In the genomic region with DNA sequence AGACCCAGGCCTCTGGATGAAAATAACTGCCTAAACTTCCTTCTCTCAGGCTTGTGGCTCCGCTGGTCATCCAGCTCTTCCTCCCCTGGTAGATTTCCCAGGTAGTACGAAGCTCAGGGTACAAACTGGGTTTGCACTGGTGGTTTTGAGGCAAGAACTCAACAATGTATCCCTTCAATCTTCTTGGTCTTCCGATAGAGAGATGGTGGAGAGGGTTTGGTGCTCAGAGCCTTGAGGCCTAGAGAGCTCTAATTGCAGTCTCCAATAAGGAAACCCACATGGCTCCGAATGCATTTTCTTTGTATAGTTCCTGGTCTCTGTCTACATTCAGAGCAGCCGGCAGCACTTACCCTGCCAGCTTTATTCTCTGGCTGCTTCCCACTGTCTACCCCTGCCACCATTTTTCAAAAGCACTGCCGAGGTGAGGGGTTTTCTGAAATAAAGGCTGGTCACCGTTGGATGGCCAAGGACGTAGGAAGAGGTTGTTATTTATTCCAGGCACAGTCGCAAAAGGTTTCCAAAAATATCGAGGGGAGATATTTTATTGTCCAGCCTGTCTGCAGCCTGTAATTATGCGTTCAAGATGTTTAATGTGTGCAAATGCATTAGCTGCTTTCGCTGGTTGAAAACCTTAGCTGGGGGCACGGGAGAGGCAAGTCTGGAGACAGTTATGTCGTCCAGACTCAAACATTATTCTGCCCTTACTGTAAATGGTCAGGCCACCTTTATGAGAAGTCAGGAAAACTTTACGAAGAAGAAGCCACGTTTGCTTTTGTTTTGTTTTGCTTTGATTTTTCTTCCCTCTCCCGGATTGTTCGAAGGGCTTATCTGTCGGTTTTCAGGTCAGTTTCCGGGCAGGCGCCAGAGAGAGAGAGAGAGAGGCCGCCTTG, we compare ENCODE assay signal across 22 mouse cellular contexts. TPM values are rescaled to one million over a fixed set of nuclear protein-coding genes. Genes with fewer than 3 reads are reported as not detected.
DNase-seq lines count a peak whose midpoint lies in the region; ATAC-seq and TF ChIP-seq lines count a peak whose summit lies in the region.
"Had no signal": no experiment of that assay in that cellular context is flagged by ENCODE, and none has a peak within 500 bp of the region (broad histone marks: within the 10 kb centered on the region; RNA-seq: fewer than 3 reads in every experiment).

No protein-coding gene starts in this region.

- no peak overlapping the region for H3K9ac ChIP-seq in heart, embryonic 13.5 days
- no peak overlapping the region for H3K9ac ChIP-seq in midbrain, postnatal 0 days (replicated peaks; ENCODE audit: low read length, poor library complexity, severe bottlenecking)
- H3K9ac ChIP-seq in neural tube, embryonic 11.5 days (ENCODE audit: low read length): no peak overlapping the region
- H3K9ac ChIP-seq: embryonic facial prominence, embryonic 15.5 days; midbrain, embryonic 12.5 days had no signal

- H3K9me3 ChIP-seq in heart, embryonic 13.5 days: no peaks in the 10 kb centered on the region
- no peaks in the 10 kb centered on the region for H3K9me3 ChIP-seq in midbrain, embryonic 10.5 days (replicated peaks)
- H3K9me3 ChIP-seq in midbrain, postnatal 0 days (ENCODE audit: low read length): no peaks in the 10 kb centered on the region
- H3K9me3 ChIP-seq in embryonic facial prominence, embryonic 10.5 days: no peaks in the 10 kb centered on the region
- no peaks in the 10 kb centered on the region for H3K9me3 ChIP-seq in neural tube, embryonic 11.5 days (ENCODE audit: control insufficient read depth, low read length)
- H3K9me3 ChIP-seq: embryonic facial prominence, embryonic 15.5 days; midbrain, embryonic 12.5 days had no signal

- peak overlapping the region; percentile 18 for H3K4me3 ChIP-seq in heart, embryonic 13.5 days
- no peak overlapping the region for H3K4me3 ChIP-seq in midbrain, embryonic 10.5 days
- H3K4me3 ChIP-seq in midbrain, postnatal 0 days (ENCODE audit: low read depth, low read length): no peak overlapping the region
- H3K4me3 ChIP-seq in embryonic facial prominence, embryonic 10.5 days: no peak overlapping the region
- no peak overlapping the region for H3K4me3 ChIP-seq in neural tube, embryonic 11.5 days (ENCODE audit: low read depth, low read length)
- H3K4me3 ChIP-seq: embryonic facial prominence, embryonic 15.5 days; midbrain, embryonic 12.5 days; myocyte had no signal

- peaks cover 99% of the 10 kb centered on the region for H3K27me3 ChIP-seq in heart, embryonic 13.5 days (replicated peaks)
- peaks cover 100% of the 10 kb centered on the region for H3K27me3 ChIP-seq in midbrain, embryonic 10.5 days (ENCODE audit: low read depth, poor library complexity, severe bottlenecking)
- peaks cover 92% of the 10 kb centered on the region for H3K27me3 ChIP-seq in midbrain, postnatal 0 days (ENCODE audit: insufficient read depth, low read length)
- peaks cover 100% of the 10 kb centered on the region for H3K27me3 ChIP-seq in embryonic facial prominence, embryonic 10.5 days (replicated peaks; ENCODE audit: low read depth, poor library complexity, severe bottlenecking)
- H3K27me3 ChIP-seq in neural tube, embryonic 11.5 days (ENCODE audit: control insufficient read depth, insufficient read depth, low read length): peaks cover 99% of the 10 kb centered on the region

- peaks cover 11% of the 10 kb centered on the region for H3K4me1 ChIP-seq in heart, embryonic 13.5 days
- no peaks in the 10 kb centered on the region for H3K4me1 ChIP-seq in midbrain, embryonic 10.5 days
- no peaks in the 10 kb centered on the region; the same call in 1 of the 2 replicates for H3K4me1 ChIP-seq in midbrain, postnatal 0 days (ENCODE audit: insufficient read depth, low read length)
- H3K4me1 ChIP-seq in embryonic facial prominence, embryonic 10.5 days: no peaks in the 10 kb centered on the region
- no peaks in the 10 kb centered on the region for H3K4me1 ChIP-seq in neural tube, embryonic 11.5 days (ENCODE audit: control insufficient read depth, insufficient read depth, low read length)
- H3K4me1 ChIP-seq: midbrain, embryonic 12.5 days had no signal

- H3K4me2 ChIP-seq in heart, embryonic 13.5 days: peak overlapping the region; percentile 14
- H3K4me2 ChIP-seq in midbrain, postnatal 0 days (ENCODE audit: low read depth, low read length, poor library complexity, severe bottlenecking): no peak overlapping the region
- H3K4me2 ChIP-seq in neural tube, embryonic 11.5 days (ENCODE audit: low read depth): no peak overlapping the region
- H3K4me2 ChIP-seq: embryonic facial prominence, embryonic 15.5 days; liver, embryonic 11.5 days; midbrain, embryonic 12.5 days had no signal

- no peaks in the 10 kb centered on the region for H3K36me3 ChIP-seq in heart, embryonic 13.5 days
- H3K36me3 ChIP-seq in midbrain, embryonic 10.5 days: no peaks in the 10 kb centered on the region
- no peaks in the 10 kb centered on the region for H3K36me3 ChIP-seq in midbrain, postnatal 0 days (ENCODE audit: insufficient read depth, low read length)
- H3K36me3 ChIP-seq in embryonic facial prominence, embryonic 10.5 days (replicated peaks): no peaks in the 10 kb centered on the region
- H3K36me3 ChIP-seq in neural tube, embryonic 11.5 days (ENCODE audit: control insufficient read depth, insufficient read depth, low read length): no peaks in the 10 kb centered on the region
- H3K36me3 ChIP-seq: embryonic facial prominence, embryonic 15.5 days; midbrain, embryonic 12.5 days had no signal

- ATAC-seq in heart, embryonic 13.5 days (ENCODE audit: extremely low read depth, insufficient number of reproducible peaks, low FRiP score, low TSS enrichment): no peak
- no peak for ATAC-seq in midbrain, postnatal 0 days (ENCODE audit: low FRiP score)
- no peak for ATAC-seq in neural tube, embryonic 11.5 days (ENCODE audit: insufficient read depth, low FRiP score, low TSS enrichment)

- no peak overlapping the region for H3K27ac ChIP-seq in heart, embryonic 13.5 days (replicated peaks)
- no peak overlapping the region for H3K27ac ChIP-seq in midbrain, embryonic 10.5 days (replicated peaks)
- H3K27ac ChIP-seq in midbrain, postnatal 0 days (ENCODE audit: low read depth, low read length): no peak overlapping the region
- H3K27ac ChIP-seq in embryonic facial prominence, embryonic 10.5 days (replicated peaks): no peak overlapping the region
- H3K27ac ChIP-seq in neural tube, embryonic 11.5 days (ENCODE audit: low read depth, low read length): no peak overlapping the region
- H3K27ac ChIP-seq: embryonic facial prominence, embryonic 15.5 days; midbrain, embryonic 12.5 days had no signal

- DNase-seq in heart, adult 8-10 months (ENCODE audit: low spot score): no peak
- DNase-seq in midbrain, embryonic 10.5 days (ENCODE audit: low spot score): peak; percentile 34
- DNase-seq in midbrain, postnatal 0 days (ENCODE audit: low spot score): no peak
- peak; percentile 28 for DNase-seq in embryonic facial prominence, embryonic 10.5 days (ENCODE audit: low spot score)
- peak; percentile 35 for DNase-seq in neural tube, embryonic 11.5 days (ENCODE audit: low spot score)
- no peak for DNase-seq in Muller cell, postnatal 12 days (ENCODE audit: inconsistent ontology term)
- DNase-seq: adrenal gland, postnatal 36 days; cerebellum, adult 2 months; gastrocnemius, postnatal 25 days; kidney, adult 11 months; kidney, postnatal 25 days; lung, adult 2 months; lung, postnatal 4 days had no signal

- 12% methylated on average over 22 of the region's 22 CpGs for WGBS in heart, embryonic 13.5 days
- 3% methylated on average over 22 of the region's 22 CpGs for WGBS in midbrain, embryonic 10.5 days
- WGBS in midbrain, postnatal 0 days: 6% methylated on average over 22 of the region's 22 CpGs
- WGBS in embryonic facial prominence, embryonic 10.5 days: 3% methylated on average over 22 of the region's 22 CpGs
- 2% methylated on average over 21 of the region's 22 CpGs for WGBS in neural tube, embryonic 11.5 days

- TF ChIP-seq CTCF in midbrain, postnatal 0 days (IDR thresholded peaks at IDR 0.05): no peak

RNA-seq across cellular contexts. Expression of gene Hoxa13, which starts 12.3 kb away (rescaled TPM):
- polyA plus RNA-seq in heart, embryonic 13.5 days (2015; fragmentation: Nextera tagmentation; extraction: Ambion mirVana): not detected in 2 replicates
- not detected for total RNA-seq in heart, adult 8-10 months (2022)
- polyA plus RNA-seq in midbrain, embryonic 10.5 days (2016; fragmentation: Nextera tagmentation; extraction: Ambion mirVana): not detected in 2 replicates
- not detected in 2 replicates for total RNA-seq in midbrain, postnatal 0 days (2014; rRNA removed)
- not detected in 2 replicates for polyA plus RNA-seq in midbrain, postnatal 0 days (2015; fragmentation: Nextera tagmentation; extraction: Ambion mirVana)
- not detected in 2 replicates for polyA plus RNA-seq in embryonic facial prominence, embryonic 10.5 days (2016; fragmentation: Nextera tagmentation; extraction: Ambion mirVana)
- polyA plus RNA-seq in neural tube, embryonic 11.5 days (2014; fragmentation: Nextera tagmentation; extraction: Ambion mirVana): 0.11 and 0.26 TPM in 2 replicates
- total RNA-seq: adrenal gland, postnatal 36 days; hematopoietic stem cell, adult 5-6 weeks; left cerebral cortex, adult 8-10 months had no signal
- polyA plus RNA-seq: cerebellum, adult 2 months; forebrain, embryonic 11.5 days; lung, adult 2 months; midbrain, embryonic 12.5 days had no signal

RNA-seq across cellular contexts. Expression of gene Hoxa11, which starts 27.4 kb away (rescaled TPM):
- polyA plus RNA-seq in heart, embryonic 13.5 days (2015; fragmentation: Nextera tagmentation; extraction: Ambion mirVana): not detected in 2 replicates
- total RNA-seq in heart, adult 8-10 months (2022): not detected
- polyA plus RNA-seq in midbrain, embryonic 10.5 days (2016; fragmentation: Nextera tagmentation; extraction: Ambion mirVana): not detected in 2 replicates
- total RNA-seq in midbrain, postnatal 0 days (2014; rRNA removed): not detected in 2 replicates
- polyA plus RNA-seq in midbrain, postnatal 0 days (2015; fragmentation: Nextera tagmentation; extraction: Ambion mirVana): not detected in 2 replicates
- not detected in 2 replicates for polyA plus RNA-seq in embryonic facial prominence, embryonic 10.5 days (2016; fragmentation: Nextera tagmentation; extraction: Ambion mirVana)
- 6.0 and 6.7 TPM in 2 replicates for polyA plus RNA-seq in neural tube, embryonic 11.5 days (2014; fragmentation: Nextera tagmentation; extraction: Ambion mirVana)
- total RNA-seq: adrenal gland, postnatal 36 days; hematopoietic stem cell, adult 5-6 weeks; left cerebral cortex, adult 8-10 months had no signal
- polyA plus RNA-seq: cerebellum, adult 2 months; embryonic facial prominence, embryonic 15.5 days; forebrain, embryonic 11.5 days; lung, adult 2 months; midbrain, embryonic 12.5 days had no signal

RNA-seq across cellular contexts. Expression of gene Hoxa10, which starts 32.4 kb away (rescaled TPM):
- 0.09 TPM in 1 of 2 replicates, not detected in the other for polyA plus RNA-seq in heart, embryonic 13.5 days (2015; fragmentation: Nextera tagmentation; extraction: Ambion mirVana)
- not detected for total RNA-seq in heart, adult 8-10 months (2022)
- polyA plus RNA-seq in midbrain, embryonic 10.5 days (2016; fragmentation: Nextera tagmentation; extraction: Ambion mirVana): 0.06 TPM in 1 of 2 replicates, not detected in the other
- total RNA-seq in midbrain, postnatal 0 days (2014; rRNA removed): not detected in 2 replicates
- not detected in 2 replicates for polyA plus RNA-seq in midbrain, postnatal 0 days (2015; fragmentation: Nextera tagmentation; extraction: Ambion mirVana)
- not detected in 2 replicates for polyA plus RNA-seq in embryonic facial prominence, embryonic 10.5 days (2016; fragmentation: Nextera tagmentation; extraction: Ambion mirVana)
- 70.6 and 72.8 TPM in 2 replicates for polyA plus RNA-seq in neural tube, embryonic 11.5 days (2014; fragmentation: Nextera tagmentation; extraction: Ambion mirVana)
- total RNA-seq: left cerebral cortex, adult 8-10 months had no signal
- polyA plus RNA-seq: cerebellum, adult 2 months; embryonic facial prominence, embryonic 15.5 days; forebrain, embryonic 11.5 days; lung, adult 2 months; midbrain, embryonic 12.5 days had no signal

RNA-seq across cellular contexts. Expression of gene Evx1, which starts 40.3 kb away (rescaled TPM):
- not detected in 2 replicates for polyA plus RNA-seq in heart, embryonic 13.5 days (2015; fragmentation: Nextera tagmentation; extraction: Ambion mirVana)
- total RNA-seq in heart, adult 8-10 months (2022): not detected
- 0.15 and 0.29 TPM in 2 replicates for polyA plus RNA-seq in midbrain, embryonic 10.5 days (2016; fragmentation: Nextera tagmentation; extraction: Ambion mirVana)
- 1.0 and 2.2 TPM in 2 replicates for total RNA-seq in midbrain, postnatal 0 days (2014; rRNA removed)
- 0.85 and 1.0 TPM in 2 replicates for polyA plus RNA-seq in midbrain, postnatal 0 days (2015; fragmentation: Nextera tagmentation; extraction: Ambion mirVana)
- 0.19 and 0.80 TPM in 2 replicates for polyA plus RNA-seq in embryonic facial prominence, embryonic 10.5 days (2016; fragmentation: Nextera tagmentation; extraction: Ambion mirVana)
- 1.9 TPM in 2 replicates for polyA plus RNA-seq in neural tube, embryonic 11.5 days (2014; fragmentation: Nextera tagmentation; extraction: Ambion mirVana)
- total RNA-seq: adrenal gland, postnatal 36 days; gastrocnemius, postnatal 25 days; hematopoietic stem cell, adult 5-6 weeks; left cerebral cortex, adult 8-10 months had no signal
- polyA plus RNA-seq: C2C12; embryonic facial prominence, embryonic 15.5 days; forebrain, embryonic 11.5 days; lung, adult 2 months; myocyte had no signal

RNA-seq across cellular contexts. Expression of gene Hoxa9, which starts 42.1 kb away (rescaled TPM):
- 0.10 and 0.17 TPM in 2 replicates for polyA plus RNA-seq in heart, embryonic 13.5 days (2015; fragmentation: Nextera tagmentation; extraction: Ambion mirVana)
- total RNA-seq in heart, adult 8-10 months (2022): not detected
- polyA plus RNA-seq in midbrain, embryonic 10.5 days (2016; fragmentation: Nextera tagmentation; extraction: Ambion mirVana): not detected in 2 replicates
- not detected in 2 replicates for total RNA-seq in midbrain, postnatal 0 days (2014; rRNA removed)
- polyA plus RNA-seq in midbrain, postnatal 0 days (2015; fragmentation: Nextera tagmentation; extraction: Ambion mirVana): not detected in 2 replicates
- polyA plus RNA-seq in embryonic facial prominence, embryonic 10.5 days (2016; fragmentation: Nextera tagmentation; extraction: Ambion mirVana): not detected in 2 replicates
- polyA plus RNA-seq in neural tube, embryonic 11.5 days (2014; fragmentation: Nextera tagmentation; extraction: Ambion mirVana): 98.8 and 105 TPM in 2 replicates
- total RNA-seq: left cerebral cortex, adult 8-10 months had no signal
- polyA plus RNA-seq: cerebellum, adult 2 months; forebrain, embryonic 11.5 days; lung, adult 2 months; midbrain, embryonic 12.5 days had no signal

Comparison
In these comparisons a context has a peak if more than half of its experiments do, and no peak if none do; other contexts are left out.
1. DNase-seq: peak in midbrain, embryonic 10.5 days (single experiment), embryonic facial prominence, embryonic 10.5 days (single experiment) and neural tube, embryonic 11.5 days (single experiment); none in heart, adult 8-10 months (single experiment), midbrain, postnatal 0 days (single experiment) and Muller cell, postnatal 12 days (single experiment).
2. RNA of gene Hoxa10, which starts 32.4 kb away (polyA plus RNA-seq): 70.6 to 72.8 TPM in neural tube, embryonic 11.5 days; 0.06 TPM in midbrain, embryonic 10.5 days, 0.09 TPM in heart, embryonic 13.5 days, not detected in midbrain, postnatal 0 days and not detected in embryonic facial prominence, embryonic 10.5 days; every median in the first group is over 10 times any median in the second.